Mouse (Mus musculus): ENCODE data around the gene Rhbdd1. TPM values are rescaled to one million over a fixed set of nuclear protein-coding genes. Genes with fewer than 3 reads are reported as not detected.
A peak's percentile ranks its signal among the peaks of the same experiment; 100 is the strongest.

Rhbdd1 gene
- polyA plus RNA-seq, 1 experiment from 2014 or later = 7.6 TPM

DNA sequence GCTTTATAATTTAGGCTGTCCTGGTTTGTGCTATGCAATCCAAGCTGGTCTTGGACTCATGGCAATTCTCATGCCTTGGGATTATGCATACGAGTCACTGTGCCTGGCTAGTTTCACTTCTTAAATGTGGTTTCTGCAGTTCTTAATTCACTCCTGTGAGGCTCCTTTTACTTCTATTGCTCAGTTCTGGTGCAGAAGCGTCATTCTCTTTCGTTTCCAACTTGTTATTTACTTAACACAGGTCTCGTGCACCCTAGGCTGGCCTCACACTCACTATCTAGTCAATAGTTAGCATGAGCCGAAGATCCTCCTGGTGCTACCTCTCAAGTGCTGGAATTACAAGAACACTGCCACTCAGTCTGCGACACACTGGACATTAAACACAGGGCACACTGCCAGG is 152.6 kb downstream of the Rhbdd1 start:
- Histone ChIP-seq H3K27me3 (ENCODE audit: insufficient read depth, low read length) (no peaks in the 10 kb centered on the region), H3K27ac (ENCODE audit: low read depth) (no peak overlapping the region), H3K9me3 (ENCODE audit: low read depth, low read length) (no peaks in the 10 kb centered on the region), H3K9ac (no peak overlapping the region), H3K4me1 (ENCODE audit: insufficient read depth) (no peaks in the 10 kb centered on the region), H3K36me3 (ENCODE audit: insufficient read depth) (no peaks in the 10 kb centered on the region), H3K4me2 (no peak overlapping the region), H3K4me3 (ENCODE audit: low read depth, low read length) (no peak overlapping the region)
- 47% methylated on average over 6 of the region's 6 CpGs for WGBS
- no peak for DNase-seq
- ATAC-seq (ENCODE audit: insufficient read depth) = no peak
- TF ChIP-seq CTCF (IDR thresholded peaks at IDR 0.05; ENCODE audit: low read depth) = no peak

DNA sequence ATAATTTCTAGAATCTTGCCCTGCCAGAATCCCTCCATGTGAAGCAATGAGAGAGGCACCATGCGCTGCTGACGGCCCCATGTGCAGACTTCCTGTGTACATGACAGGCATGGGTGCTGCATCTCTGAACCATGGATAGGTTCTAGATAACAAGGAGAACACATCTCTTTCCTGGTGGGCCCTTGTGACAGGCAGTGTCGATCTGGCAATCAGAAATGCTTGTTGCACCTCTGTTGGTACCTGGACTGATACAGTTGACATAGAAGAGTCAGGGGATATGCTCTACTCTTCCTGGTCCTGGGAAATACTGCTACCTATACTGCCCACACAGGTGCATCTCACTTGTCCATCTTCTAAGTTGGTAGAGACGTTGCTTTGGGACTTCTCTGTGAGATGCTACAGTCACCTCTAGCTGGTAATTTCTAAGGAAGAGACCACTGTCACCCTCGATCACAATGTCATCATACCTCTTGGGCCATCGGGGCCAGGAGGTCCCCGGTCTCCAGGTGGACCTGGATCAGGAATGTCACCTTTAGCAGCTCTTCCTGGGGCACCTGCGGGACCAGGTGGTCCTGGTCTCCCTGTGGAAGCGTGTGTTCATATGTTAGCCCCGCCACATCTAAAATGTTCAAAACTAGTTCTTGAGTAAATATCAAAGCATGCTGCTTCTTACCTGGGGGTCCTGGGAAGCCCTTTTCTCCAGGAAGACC is 154.4 kb downstream of the Rhbdd1 start:
- 86% methylated on average over 10 of the region's 10 CpGs for WGBS
- no peak for TF ChIP-seq CTCF (IDR thresholded peaks at IDR 0.05; ENCODE audit: low read depth)
- no peak overlapping the region for H3K4me3 ChIP-seq (ENCODE audit: low read depth, low read length)
- no peaks in the 10 kb centered on the region for H3K9me3 ChIP-seq (ENCODE audit: low read depth, low read length)
- H3K27ac ChIP-seq (ENCODE audit: low read depth) = no peak overlapping the region
- H3K4me1 ChIP-seq (ENCODE audit: insufficient read depth) = no peaks in the 10 kb centered on the region
- H3K36me3 ChIP-seq (ENCODE audit: insufficient read depth) = no peaks in the 10 kb centered on the region
- DNase-seq (no peak), ATAC-seq (ENCODE audit: insufficient read depth) (no peak)
- H3K4me2 ChIP-seq = no peak overlapping the region
- no peak overlapping the region for H3K9ac ChIP-seq
- H3K27me3 ChIP-seq (ENCODE audit: insufficient read depth, low read length) = no peaks in the 10 kb centered on the region

DNA sequence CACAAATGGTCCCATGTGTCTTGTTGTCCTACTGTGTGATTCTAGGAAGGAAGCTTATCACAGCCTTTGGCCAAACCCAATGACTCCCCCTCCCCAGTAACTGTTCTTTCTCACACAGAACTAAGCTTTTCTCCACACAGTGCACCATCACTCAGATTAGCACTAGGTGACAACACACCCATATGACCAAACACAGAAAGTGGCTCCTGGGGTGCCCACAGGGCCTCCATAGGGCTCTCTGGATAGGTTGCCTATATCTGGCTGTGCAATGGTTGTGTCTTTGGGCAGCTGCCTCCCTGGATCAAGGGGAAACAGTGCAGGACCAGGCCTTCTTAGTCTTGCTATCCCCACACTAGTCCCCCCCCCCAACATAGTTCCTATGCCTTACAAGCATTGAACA is 157.2 kb downstream of the Rhbdd1 start:
- Histone ChIP-seq H3K27me3 (ENCODE audit: insufficient read depth, low read length) (no peaks in the 10 kb centered on the region), H3K4me1 (ENCODE audit: insufficient read depth) (no peaks in the 10 kb centered on the region), H3K36me3 (ENCODE audit: insufficient read depth) (no peaks in the 10 kb centered on the region), H3K9ac (no peak overlapping the region), H3K9me3 (ENCODE audit: low read depth, low read length) (no peaks in the 10 kb centered on the region), H3K27ac (ENCODE audit: low read depth) (no peak overlapping the region), H3K4me2 (no peak overlapping the region), H3K4me3 (ENCODE audit: low read depth, low read length) (no peak overlapping the region)
- no peak for TF ChIP-seq CTCF (IDR thresholded peaks at IDR 0.05; ENCODE audit: low read depth)
- ATAC-seq (ENCODE audit: insufficient read depth) = no peak
- no peak for DNase-seq

DNA sequence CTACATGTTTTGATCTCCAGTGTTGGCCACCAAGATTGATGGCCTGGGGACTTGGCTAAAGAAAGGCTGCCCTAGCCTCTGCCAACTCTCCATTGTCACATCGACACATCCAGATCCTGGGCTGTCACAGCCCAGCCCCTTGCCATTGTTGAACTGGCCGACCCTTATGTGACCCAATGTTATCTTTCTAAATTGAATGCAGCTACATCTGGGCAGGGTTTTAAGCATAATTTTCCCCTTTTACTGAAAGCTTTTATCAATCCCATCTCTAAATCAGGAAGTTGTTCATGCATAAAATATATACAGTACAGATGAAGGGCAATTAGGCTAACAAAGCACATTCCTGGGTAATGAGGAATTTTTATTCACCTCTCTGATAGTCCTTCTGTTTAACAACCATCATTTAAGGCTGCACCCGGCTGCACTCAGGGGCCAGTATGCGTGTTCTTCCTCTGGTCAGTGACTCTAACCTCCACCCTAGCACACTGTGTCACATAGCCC is 158.3 kb downstream of the Rhbdd1 start:
- no peak overlapping the region for H3K27ac ChIP-seq (ENCODE audit: low read depth)
- no peaks in the 10 kb centered on the region for H3K27me3 ChIP-seq (ENCODE audit: insufficient read depth, low read length)
- TF ChIP-seq CTCF (IDR thresholded peaks at IDR 0.05; ENCODE audit: low read depth) = no peak
- no peak overlapping the region for H3K4me3 ChIP-seq (ENCODE audit: low read depth, low read length)
- no peak overlapping the region for H3K9ac ChIP-seq
- H3K4me1 ChIP-seq (ENCODE audit: insufficient read depth) = no peaks in the 10 kb centered on the region
- no peak overlapping the region for H3K4me2 ChIP-seq
- DNase-seq (no peak), ATAC-seq (ENCODE audit: insufficient read depth) (no peak)
- no peaks in the 10 kb centered on the region for H3K9me3 ChIP-seq (ENCODE audit: low read depth, low read length)
- H3K36me3 ChIP-seq (ENCODE audit: insufficient read depth) = no peaks in the 10 kb centered on the region
- WGBS = 36% methylated on average over 4 of the region's 4 CpGs

DNA sequence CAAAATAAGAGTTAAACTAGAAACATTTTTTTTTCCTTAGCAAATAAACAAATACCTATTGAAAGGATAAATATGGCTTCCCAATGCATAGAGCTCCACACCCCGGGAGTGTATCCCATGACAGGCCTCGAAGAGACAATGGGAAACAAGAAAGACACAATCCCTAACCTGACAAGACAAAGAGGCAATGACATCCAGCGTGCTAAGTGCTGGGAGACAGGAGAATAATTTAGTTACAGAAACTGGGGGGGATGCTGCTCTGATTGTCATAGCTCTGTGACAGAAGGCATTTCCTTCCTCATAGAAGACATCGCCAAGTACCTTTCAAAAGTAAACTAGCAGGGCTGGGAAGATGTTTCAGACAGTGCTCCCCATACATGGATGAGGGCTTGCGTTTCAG is 159.0 kb downstream of the Rhbdd1 start:
- Histone ChIP-seq H3K27ac (ENCODE audit: low read depth) (no peak overlapping the region), H3K36me3 (ENCODE audit: insufficient read depth) (no peaks in the 10 kb centered on the region), H3K4me1 (ENCODE audit: insufficient read depth) (no peaks in the 10 kb centered on the region), H3K4me2 (no peak overlapping the region), H3K9ac (no peak overlapping the region), H3K9me3 (ENCODE audit: low read depth, low read length) (no peaks in the 10 kb centered on the region), H3K27me3 (ENCODE audit: insufficient read depth, low read length) (no peaks in the 10 kb centered on the region), H3K4me3 (ENCODE audit: low read depth, low read length) (no peak overlapping the region)
- DNase-seq = no peak
- ATAC-seq (ENCODE audit: insufficient read depth) = no peak
- no peak for TF ChIP-seq CTCF (IDR thresholded peaks at IDR 0.05; ENCODE audit: low read depth)
- 79% methylated on average over 5 of the region's 5 CpGs for WGBS

DNA sequence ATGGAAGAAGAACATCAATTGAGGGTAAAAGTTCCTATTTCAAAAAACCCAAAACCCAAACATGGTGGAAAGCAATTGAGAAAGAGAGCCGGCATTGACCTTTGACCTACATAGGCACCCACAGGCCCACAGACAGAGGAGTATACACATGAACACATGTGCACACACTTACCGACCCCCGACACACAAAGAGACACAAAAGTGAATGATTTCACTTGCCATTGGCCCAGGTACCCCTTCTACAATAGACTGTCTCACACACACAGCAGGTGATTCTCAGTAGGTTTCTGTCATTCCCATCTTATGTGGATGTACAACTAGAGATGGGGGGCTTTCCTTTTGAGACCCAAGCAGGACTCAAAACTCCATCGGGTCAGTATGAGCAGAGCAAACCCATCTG is 159.6 kb downstream of the Rhbdd1 start:
- H3K9me3 ChIP-seq (ENCODE audit: low read depth, low read length) = no peaks in the 10 kb centered on the region
- WGBS = 70% methylated on average over 4 of the region's 4 CpGs
- DNase-seq = no peak
- no peak overlapping the region for H3K9ac ChIP-seq
- TF ChIP-seq CTCF (IDR thresholded peaks at IDR 0.05; ENCODE audit: low read depth) = no peak
- ATAC-seq (ENCODE audit: insufficient read depth) = no peak
- H3K27ac ChIP-seq (ENCODE audit: low read depth) = no peak overlapping the region
- H3K4me1 ChIP-seq (ENCODE audit: insufficient read depth) = no peaks in the 10 kb centered on the region
- H3K4me2 ChIP-seq = 0 out of 2 replicates have a peak overlapping the region, but pooled peaks have one; percentile 7
- H3K27me3 ChIP-seq (ENCODE audit: insufficient read depth, low read length) = no peaks in the 10 kb centered on the region
- no peak overlapping the region for H3K4me3 ChIP-seq (ENCODE audit: low read depth, low read length)
- H3K36me3 ChIP-seq (ENCODE audit: insufficient read depth) = no peaks in the 10 kb centered on the region

DNA sequence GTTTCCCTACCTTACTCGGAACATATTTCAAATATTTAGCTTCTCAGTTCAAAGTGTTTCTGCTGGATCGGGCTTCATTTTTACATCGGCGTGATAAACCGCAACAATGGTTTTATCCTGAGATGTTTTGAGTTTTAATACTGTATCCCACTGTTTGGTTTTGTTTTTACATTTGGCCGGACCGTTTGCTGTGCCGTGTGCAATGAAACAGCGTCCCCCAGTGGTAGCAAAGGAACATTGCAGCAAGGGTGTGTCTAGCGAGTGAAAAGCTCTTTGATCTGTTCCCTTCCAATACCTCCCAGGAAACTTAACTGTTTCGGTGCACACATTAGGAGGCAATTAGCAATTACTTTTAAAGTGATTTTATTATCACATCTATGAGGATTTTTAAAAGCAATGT is 160.0 kb downstream of the Rhbdd1 start:
- no peak overlapping the region for H3K4me3 ChIP-seq (ENCODE audit: low read depth, low read length)
- peak overlapping the region; percentile 7; the same call in 1 of the 2 replicates for H3K4me2 ChIP-seq
- H3K27ac ChIP-seq (ENCODE audit: low read depth) = no peak overlapping the region; the same call in 1 of the 2 replicates
- TF ChIP-seq CTCF (IDR thresholded peaks at IDR 0.05; ENCODE audit: low read depth) = peak; percentile 88
- no peaks in the 10 kb centered on the region for H3K27me3 ChIP-seq (ENCODE audit: insufficient read depth, low read length)
- H3K9ac ChIP-seq = no peak overlapping the region
- no peak for ATAC-seq (ENCODE audit: insufficient read depth)
- H3K36me3 ChIP-seq (ENCODE audit: insufficient read depth) = no peaks in the 10 kb centered on the region
- H3K9me3 ChIP-seq (ENCODE audit: low read depth, low read length) = no peaks in the 10 kb centered on the region
- 33% methylated on average over 11 of the region's 11 CpGs for WGBS
- peak; percentile 74 for DNase-seq
- no peaks in the 10 kb centered on the region for H3K4me1 ChIP-seq (ENCODE audit: insufficient read depth)

Data from lung, embryonic 14.5 days (tissue).